Mouse (Mus musculus) macrophage (primary cell): ENCODE data around the gene Prodh2. TPM values are rescaled to one million over a fixed set of nuclear protein-coding genes. Genes with fewer than 3 reads are reported as not detected.

Experiments used
- H3K27ac ChIP-seq: fragments of 350-480 bp; formaldehyde crosslinking; 2 replicates; pipeline ENCODE4 v1.9.0; 2021
- H3K36me3 ChIP-seq: fragments of 350-480 bp; formaldehyde crosslinking; 2 replicates; pipeline ENCODE4 v1.9.0; 2021; ENCODE audit errors: inconsistent target
- H3K4me3 ChIP-seq: fragments of 350-480 bp; formaldehyde crosslinking; 2 replicates; pipeline ENCODE4 v1.9.0; 2021; ENCODE audit errors: inconsistent target
- H3K79me2 ChIP-seq: fragments of 350-480 bp; formaldehyde crosslinking; 2 replicates; pipeline ENCODE4 v1.9.0; 2021; ENCODE audit errors: inconsistent target
- WGBS: methylation state at CpG from one replicate; pipeline ENCODE4 v1.1.7; 2026; ENCODE audit warnings: inconsistent platforms; ENCODE audit not compliant: missing documents; 5-methylcytosine and 5-hydroxymethylcytosine counted together
- polyA plus RNA-seq: library from polyadenylated mRNA; stranded (reverse); fragments of 250-400 nt; gene quantifications from 3 replicates; pipeline ENCODE4 v1.2.4, GENCODE M21; 2018; ENCODE audit warnings: inconsistent platforms
- total RNA-seq, 78 experiments: library from RNA; depleted of rRNA; stranded (reverse); fragments of 250-400 nt; gene quantifications; 1 replicate in 9 of 78; 2 replicates in 24 of 78; 3 replicates in 43 of 78; 4 replicates in 2 of 78; pipeline ENCODE4 v1.2.4; 2018; ENCODE audit warnings: inconsistent platforms in 56 of 78

The Prodh2 gene
- total RNA-seq (2018; cell fraction: chromatin; rRNA removed): not detected
- not detected for total RNA-seq (2018; cell fraction: cytosol; rRNA removed)
- total RNA-seq (2018; cell fraction: nucleus; rRNA removed): not detected
- polyA plus RNA-seq: not detected in 3 replicates

DNA sequence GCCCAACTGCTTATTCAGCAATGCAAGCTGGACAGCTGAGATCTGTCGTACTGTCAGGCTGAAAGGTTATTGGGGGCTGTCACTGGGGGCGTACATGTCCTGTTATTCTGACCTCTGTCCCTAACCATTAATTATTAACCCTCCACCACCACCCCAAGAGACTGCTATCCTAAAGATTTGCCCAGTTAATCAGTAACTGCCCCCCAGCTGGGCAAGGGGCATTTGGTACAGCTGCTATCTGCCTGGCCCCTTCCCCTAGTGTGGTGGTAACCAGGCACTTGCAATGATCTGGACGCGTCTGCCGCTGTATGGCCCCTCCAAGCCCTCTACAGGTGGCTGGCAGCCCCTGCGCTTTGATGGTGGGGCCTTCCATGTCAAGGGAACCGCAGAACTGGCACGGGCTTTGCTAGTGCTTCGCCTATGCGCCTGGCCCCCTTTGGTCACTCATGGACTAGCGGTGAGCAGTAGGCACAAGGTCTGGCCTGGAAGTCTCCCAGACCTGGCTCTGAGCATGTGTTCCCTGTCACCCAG lies at the start of gene Prodh2:
Gene Prodh2 (plus strand): TSS at position 222 of the 531 bp plus-strand sequence.
- Histone ChIP-seq H3K4me3 (no peak within 1 kb of the TSS), H3K79me2 (no peaks in the 10 kb centered on the region), H3K27ac (no peak within 1 kb of the TSS), H3K36me3 (no peaks in the 10 kb centered on the region)
- WGBS: 56% methylated on average over 11 of the region's 11 CpGs

DNA sequence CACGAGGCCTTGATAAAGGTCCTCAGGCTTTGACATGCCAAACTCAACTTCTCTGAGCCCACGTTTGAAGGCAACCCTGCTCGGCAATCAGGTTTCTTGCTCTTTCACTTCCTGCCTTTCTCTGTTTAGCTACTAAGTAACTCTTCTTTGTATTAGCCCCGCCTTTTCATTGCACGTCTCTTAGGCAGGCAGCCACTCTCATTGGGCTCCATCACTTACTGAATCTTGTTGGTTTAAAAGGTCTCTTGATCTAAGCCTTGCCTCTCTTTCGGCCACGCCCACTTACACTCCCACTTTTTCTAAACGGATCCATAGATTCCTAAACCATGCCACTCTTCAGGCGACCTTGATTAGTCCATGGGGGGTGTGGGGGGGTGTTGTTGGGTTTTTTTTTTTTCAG lies 49.7 kb upstream of the Prodh2 start:
- H3K79me2 ChIP-seq: no peaks in the 10 kb centered on the region
- H3K27ac ChIP-seq: no peak overlapping the region
- WGBS: 34% methylated on average over 9 of the region's 9 CpGs
- no peak overlapping the region for H3K4me3 ChIP-seq
- no peaks in the 10 kb centered on the region for H3K36me3 ChIP-seq

DNA sequence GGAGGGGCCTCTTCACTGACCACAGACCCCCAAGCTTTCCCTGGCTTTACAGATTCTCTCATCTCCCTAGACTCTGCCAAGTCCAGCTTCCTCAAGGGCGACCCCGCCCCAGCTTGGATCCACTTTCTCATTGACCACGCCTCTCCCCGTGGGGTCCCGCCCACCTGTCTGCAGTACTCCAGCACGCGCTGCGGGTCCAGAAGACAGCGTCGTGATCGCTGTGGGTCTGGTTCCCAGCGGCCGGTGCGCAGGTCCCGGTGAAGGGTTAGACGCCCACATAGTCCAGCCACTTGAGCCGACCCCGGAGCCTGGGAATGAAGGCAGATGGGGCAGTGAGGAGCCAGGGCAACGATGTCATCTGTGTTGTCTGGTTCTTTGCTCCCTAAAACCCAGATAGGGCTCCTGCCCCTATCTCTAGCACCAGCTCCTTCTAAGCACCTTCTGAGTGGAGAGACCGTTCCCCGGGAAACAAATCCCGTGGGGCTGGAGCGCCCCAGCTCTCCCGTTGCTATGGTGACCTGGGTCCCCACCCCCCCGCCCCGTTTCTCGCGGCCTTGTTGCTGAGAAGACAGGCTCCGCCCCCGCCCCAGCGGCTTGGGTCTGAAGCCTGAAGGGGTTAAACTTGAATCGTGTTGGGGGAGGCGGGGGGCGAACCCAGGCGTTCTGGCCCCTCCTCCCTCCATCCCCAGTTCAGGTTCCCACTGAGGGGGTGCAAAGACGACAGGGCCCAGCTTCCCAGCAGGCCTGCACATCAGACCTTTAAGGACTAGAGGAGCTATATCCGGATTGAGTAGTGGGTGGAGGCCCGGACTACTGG lies 49.1 kb upstream of the Prodh2 start:
- 3% methylated on average over 38 of the region's 38 CpGs for WGBS
- no peaks in the 10 kb centered on the region for H3K79me2 ChIP-seq
- no peaks in the 10 kb centered on the region for H3K36me3 ChIP-seq
- H3K27ac ChIP-seq: no peak overlapping the region
- H3K4me3 ChIP-seq: no peak overlapping the region

DNA sequence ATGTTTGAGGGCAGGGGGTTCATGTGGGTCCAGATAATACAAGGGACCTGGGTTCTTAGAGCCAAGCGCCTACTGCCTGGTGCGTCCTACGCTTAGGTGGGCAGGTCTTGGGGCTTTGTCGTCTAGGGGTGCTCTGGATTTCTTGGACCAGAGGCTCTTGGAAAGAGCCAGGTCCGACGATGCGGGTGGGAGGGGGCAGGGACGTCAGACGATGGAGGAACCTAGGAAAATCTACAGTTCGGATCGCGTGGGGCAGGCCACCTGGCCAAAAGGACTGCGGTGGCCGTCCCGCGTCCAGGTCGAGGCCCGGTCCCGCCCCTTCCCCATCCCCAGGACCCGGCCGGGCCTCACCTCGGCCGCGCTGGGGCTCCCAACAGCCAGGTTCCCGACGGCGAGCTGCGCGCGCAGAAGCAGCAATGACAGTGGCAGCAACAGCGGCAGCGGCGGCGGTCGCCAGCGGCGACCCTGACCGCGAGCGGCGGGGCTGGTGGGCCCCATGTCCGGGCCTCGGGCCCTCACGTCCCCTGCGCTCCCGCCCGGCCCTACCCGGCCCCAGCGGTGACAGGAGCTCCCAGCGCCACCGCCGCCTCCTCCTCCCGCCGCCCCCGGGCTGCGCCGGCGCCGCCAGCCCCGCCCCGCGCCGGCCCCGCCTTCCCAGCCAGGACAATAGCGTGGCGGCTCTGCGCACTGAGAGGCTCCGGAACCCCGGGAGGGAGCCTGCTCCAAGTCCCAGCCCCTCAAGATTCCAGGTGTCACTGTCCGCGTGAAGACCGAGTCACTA lies 48.3 kb upstream of the Prodh2 start, which contains the start of gene Aplp1:
Gene Aplp1 (minus strand): TSS at position 565 of the 781 bp plus-strand sequence.
- 4% methylated on average over 53 of the region's 72 CpGs for WGBS
- Histone ChIP-seq H3K36me3 (no peaks in the 10 kb centered on the region), H3K27ac (no peak within 1 kb of the TSS), H3K4me3 (no peak within 1 kb of the TSS), H3K79me2 (no peaks in the 10 kb centered on the region)

GRCm38 (mm10) chr7:30450241-30450640 lies 43.2 kb upstream of the Prodh2 start:
- Histone ChIP-seq H3K27ac (no peak overlapping the region), H3K4me3 (no peak overlapping the region), H3K79me2 (no peaks in the 10 kb centered on the region), H3K36me3 (no peaks in the 10 kb centered on the region)
- 76% methylated on average over 7 of the region's 7 CpGs for WGBS

DNA sequence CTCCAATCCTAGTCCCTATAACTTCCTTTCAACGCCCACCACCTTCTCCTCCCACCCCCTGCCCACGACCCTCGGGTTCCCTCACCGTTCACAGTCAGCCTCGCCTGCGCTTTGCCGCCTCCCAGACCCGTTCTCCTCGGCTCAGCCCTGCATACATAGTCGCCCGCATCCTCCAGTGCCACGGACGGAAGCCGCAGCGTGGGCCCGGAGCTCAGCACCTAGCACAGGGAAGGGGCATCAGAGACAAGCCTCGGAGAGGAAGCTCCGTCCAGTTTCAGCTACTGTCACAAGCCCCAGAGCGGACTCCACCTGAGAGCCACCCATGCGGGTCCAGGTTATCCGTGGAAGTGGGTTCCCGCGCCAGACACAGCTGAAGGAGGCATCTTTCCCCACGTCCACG lies 40.1 kb upstream of the Prodh2 start:
- WGBS: 13% methylated on average over 23 of the region's 25 CpGs
- no peak overlapping the region for H3K4me3 ChIP-seq

DNA sequence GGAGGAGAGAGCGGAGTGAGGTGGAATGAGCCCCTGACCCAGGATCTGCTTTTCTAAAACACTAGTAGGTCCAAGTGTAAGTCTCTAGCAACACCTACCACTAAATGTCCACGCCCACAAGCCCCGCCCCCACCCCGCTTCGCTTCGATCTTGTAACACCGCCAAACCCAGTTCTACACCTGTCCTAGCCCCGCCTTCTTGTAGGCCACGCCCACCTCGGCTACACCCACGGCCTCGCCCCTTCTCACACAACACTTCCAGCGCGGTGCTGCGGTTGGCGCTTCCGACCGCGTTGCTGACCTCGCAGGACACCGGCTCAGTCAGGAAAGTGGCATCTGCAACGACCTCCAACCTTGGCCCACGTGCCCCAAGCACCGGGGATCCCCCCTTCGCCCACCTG lies 39.7 kb upstream of the Prodh2 start:
- Histone ChIP-seq H3K4me3 (no peak overlapping the region), H3K27ac (no peak overlapping the region), H3K36me3 (no peaks in the 10 kb centered on the region), H3K79me2 (no peaks in the 10 kb centered on the region)
- WGBS: 3% methylated on average over 24 of the region's 25 CpGs

More for the DNA sequence above, 40.1 kb upstream of the Prodh2 start:
- no peak overlapping the region for H3K27ac ChIP-seq
- no peaks in the 10 kb centered on the region for H3K36me3 ChIP-seq
- H3K79me2 ChIP-seq: no peaks in the 10 kb centered on the region

- Histone ChIP-seq H3K27ac (no peak overlapping the region), H3K36me3 (no peaks in the 10 kb centered on the region), H3K79me2 (no peaks in the 10 kb centered on the region), H3K4me3 (no peak overlapping the region)
- 26% methylated on average over 5 of the region's 6 CpGs for WGBS
Observed at GRCm38 (mm10) chr7:30454259-30454658, 39.2 kb upstream of the Prodh2 start.

DNA sequence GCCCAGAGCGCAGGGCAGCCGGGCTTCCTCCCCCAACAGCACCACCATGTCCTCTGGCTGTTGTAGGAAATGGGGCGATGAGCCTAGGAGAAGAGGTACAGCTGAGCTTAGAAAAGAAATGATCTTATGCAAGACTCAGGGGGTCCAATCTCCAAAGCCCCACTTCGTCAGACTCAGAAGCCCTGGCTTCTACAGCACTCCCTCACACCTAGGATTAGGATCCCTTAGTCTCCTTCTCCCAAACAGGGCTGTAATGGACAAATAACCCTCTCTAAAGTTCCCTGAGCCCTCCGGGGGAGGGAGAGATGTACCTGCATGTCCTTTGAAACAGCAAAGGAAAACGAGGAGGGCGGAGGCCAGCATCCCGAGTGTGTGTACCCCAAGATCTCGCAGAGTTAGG lies 36.9 kb upstream of the Prodh2 start:
- Histone ChIP-seq H3K36me3 (no peaks in the 10 kb centered on the region), H3K79me2 (no peaks in the 10 kb centered on the region), H3K4me3 (no peak overlapping the region), H3K27ac (no peak overlapping the region)
- 7% methylated on average over 9 of the region's 9 CpGs for WGBS

GRCm38 (mm10) chr7:30456911-30457628 lies 36.4 kb upstream of the Prodh2 start:
- WGBS: 7% methylated on average over 31 of the region's 31 CpGs
- Histone ChIP-seq H3K79me2 (no peaks in the 10 kb centered on the region), H3K36me3 (no peaks in the 10 kb centered on the region), H3K27ac (no peak overlapping the region), H3K4me3 (no peak overlapping the region)

GRCm38 (mm10) chr7:30457629-30458330 lies 35.6 kb upstream of the Prodh2 start, which contains the start of the genes Kirrel2 and Nphs1:
Gene Kirrel2, minus strand, starts transcription at chr7:30457690.
Gene Nphs1, plus strand, starts transcription at chr7:30458315.
- 9% methylated on average over 16 of the region's 16 CpGs for WGBS

DNA sequence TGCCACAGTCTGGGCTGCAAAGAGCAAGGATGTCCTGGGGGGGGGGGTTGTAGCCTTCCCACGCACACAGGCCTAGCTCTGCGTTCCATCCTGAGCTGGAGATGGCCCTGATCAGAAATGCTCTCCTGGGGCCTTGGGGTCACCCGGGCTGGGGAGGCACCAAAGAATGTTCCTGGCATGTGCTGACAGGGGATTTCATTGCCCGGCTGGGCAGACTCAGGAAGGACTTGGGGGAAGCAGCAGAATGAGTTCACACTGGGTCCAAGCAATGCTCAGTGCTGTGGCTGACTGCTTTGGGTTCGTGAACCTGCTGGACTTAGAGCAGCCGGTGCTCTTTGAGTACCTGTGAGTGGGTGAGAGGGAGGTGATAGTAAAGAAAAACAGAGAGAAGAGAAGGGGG lies 33.9 kb upstream of the Prodh2 start:
- no peaks in the 10 kb centered on the region for H3K79me2 ChIP-seq
- H3K36me3 ChIP-seq: no peaks in the 10 kb centered on the region
- WGBS: 36% methylated on average over 5 of the region's 6 CpGs
- H3K27ac ChIP-seq: no peak overlapping the region
- no peak overlapping the region for H3K4me3 ChIP-seq

More at GRCm38 (mm10) chr7:30457629-30458330, 35.6 kb upstream of the Prodh2 start, which contains the start of the genes Kirrel2 and Nphs1:
- Histone ChIP-seq H3K4me3 (no peak within 1 kb of the TSS), H3K79me2 (no peaks in the 10 kb centered on the region), H3K36me3 (no peaks in the 10 kb centered on the region), H3K27ac (no peak within 1 kb of the TSS)

- Histone ChIP-seq H3K27ac (no peak overlapping the region), H3K4me3 (no peak overlapping the region), H3K79me2 (no peaks in the 10 kb centered on the region), H3K36me3 (no peaks in the 10 kb centered on the region)
- 40% methylated on average over 6 of the region's 7 CpGs for WGBS
Observed at GRCm38 (mm10) chr7:30463568-30463967, 29.9 kb upstream of the Prodh2 start.
